Mouse (Mus musculus) cortical plate, adult 2 months (tissue): Measurements from ENCODE around the gene Cryba4. TPM values are rescaled to one million over a fixed set of nuclear protein-coding genes. Genes with fewer than 3 reads are reported as not detected.

Source experiments
- H3K27ac ChIP-seq: fragments of 200-500 bp; 2 replicates; pipeline ENCODE4 v1.5.1; 2012; ENCODE audit warnings: low read length, control low read depth, inconsistent platforms; ENCODE audit not compliant: insufficient read depth
- H3K4me1 ChIP-seq: fragments of 200-500 bp; 2 replicates; pipeline ENCODE4 v1.6.1; 2011; ENCODE audit warnings: low read length; ENCODE audit not compliant: control insufficient read depth, insufficient read depth
- H3K4me3 ChIP-seq: fragments of 200-500 bp; 2 replicates; pipeline ENCODE4 v1.5.1; 2011; ENCODE audit warnings: mild to moderate bottlenecking, low read length, control low read depth; ENCODE audit not compliant: insufficient read depth
- CTCF ChIP-seq: fragments of 200-500 bp; IDR thresholded peaks from 2 replicates; pipeline ENCODE4 v1.5.1; 2011; ENCODE audit warnings: mild to moderate bottlenecking, control low read depth, low read length; ENCODE audit not compliant: insufficient read depth; ENCODE audit errors: extremely low read depth
- POLR2A ChIP-seq: fragments of 200-500 bp; IDR thresholded peaks from 2 replicates; pipeline ENCODE4 v1.6.1; 2011; ENCODE audit warnings: mild to moderate bottlenecking, low read length, control low read depth; ENCODE audit not compliant: insufficient read depth; ENCODE audit errors: extremely low read depth
- polyA plus RNA-seq: library from polyadenylated mRNA; depleted of rRNA; stranded (reverse); fragments of >200 nt; gene quantifications from 2 replicates; pipeline ENCODE4 v1.2.3, GENCODE M21; 2012

Cryba4 gene
- polyA plus RNA-seq, 1 experiment = 2.2 TPM

- Histone ChIP-seq H3K4me3 (no peak overlapping the region), H3K27ac (0 out of 2 replicates have a peak overlapping the region, but pooled peaks have one; percentile 52), H3K4me1 (peaks cover 4% of the 10 kb centered on the region)
- TF ChIP-seq POLR2A = no peak
- no peak for TF ChIP-seq CTCF
Measured at GRCm38 (mm10) chr5:112286984-112287641, 34.8 kb upstream of the Cryba4 start.

- no peak overlapping the region for H3K27ac ChIP-seq
- H3K4me3 ChIP-seq = no peak overlapping the region
Measured at GRCm38 (mm10) chr5:112286608-112286983, 34.3 kb upstream of the Cryba4 start.

GRCm38 (mm10) chr5:112285548-112286085, 33.3 kb upstream of the Cryba4 start:
- no peak overlapping the region for H3K4me3 ChIP-seq
- TF ChIP-seq POLR2A (no peak), CTCF (no peak)
- no peak overlapping the region for H3K27ac ChIP-seq
- peaks cover 4% of the 10 kb centered on the region for H3K4me1 ChIP-seq

More at GRCm38 (mm10) chr5:112286608-112286983, 34.3 kb upstream of the Cryba4 start:
- H3K4me1 ChIP-seq = peaks cover 4% of the 10 kb centered on the region
- TF ChIP-seq CTCF (no peak), POLR2A (no peak)

GRCm38 (mm10) chr5:112284203-112284582, 31.9 kb upstream of the Cryba4 start:
- TF ChIP-seq POLR2A (no peak), CTCF (no peak)
- Histone ChIP-seq H3K27ac (no peak overlapping the region), H3K4me1 (peaks cover 5% of the 10 kb centered on the region), H3K4me3 (no peak overlapping the region)

GRCm38 (mm10) chr5:112283543-112284202, 31.4 kb upstream of the Cryba4 start:
- peaks cover 5% of the 10 kb centered on the region for H3K4me1 ChIP-seq
- no peak overlapping the region for H3K27ac ChIP-seq
- TF ChIP-seq CTCF (no peak), POLR2A (no peak)
- no peak overlapping the region for H3K4me3 ChIP-seq

- TF ChIP-seq CTCF (no peak), POLR2A (no peak)
- no peak overlapping the region for H3K4me3 ChIP-seq
- H3K27ac ChIP-seq = no peak overlapping the region
- peaks cover 7% of the 10 kb centered on the region for H3K4me1 ChIP-seq
Measured at GRCm38 (mm10) chr5:112282780-112283482, 30.6 kb upstream of the Cryba4 start.

- H3K27ac ChIP-seq = no peak overlapping the region
- H3K4me3 ChIP-seq = no peak overlapping the region
- TF ChIP-seq POLR2A (no peak), CTCF (no peak)
- H3K4me1 ChIP-seq = peaks cover 9% of the 10 kb centered on the region
Measured at GRCm38 (mm10) chr5:112282123-112282779, 29.9 kb upstream of the Cryba4 start.

GRCm38 (mm10) chr5:112281676-112282075, 29.4 kb upstream of the Cryba4 start:
- no peak overlapping the region for H3K27ac ChIP-seq
- no peak for TF ChIP-seq POLR2A
- no peak for TF ChIP-seq CTCF
- H3K4me1 ChIP-seq = peaks cover 9% of the 10 kb centered on the region
- H3K4me3 ChIP-seq = no peak overlapping the region
